Mouse (Mus musculus) cerebellum, postnatal 36 days (tissue): ENCODE measurements around the gene Lhx5.

Experiments
- DNase-seq, 2 experiments: peaks; one replicate each; pipeline ENCODE4 v3.0.0; 2021 to 2022; ENCODE audit warnings: mixed read lengths in 2 of 2

The Lhx5 gene

GRCm38 (mm10) chr5:120433135-120433760, 1.7 kb downstream of the Lhx5 start:
- DNase-seq = no peak

- DNase-seq = no peak
These were observed 2.8 kb downstream of the Lhx5 start for GRCm38 (mm10) chr5:120434231-120434735.

- no peak for DNase-seq
These were observed 3.6 kb downstream of the Lhx5 start for GRCm38 (mm10) chr5:120435006-120435681.

GRCm38 (mm10) chr5:120435731-120436501, 4.4 kb downstream of the Lhx5 start:
- DNase-seq = no peak

GRCm38 (mm10) chr5:120436885-120437495, 5.5 kb downstream of the Lhx5 start:
- DNase-seq = no peak

- DNase-seq = no peak
These were observed 6.0 kb downstream of the Lhx5 start for GRCm38 (mm10) chr5:120437539-120437938.

- DNase-seq = no peak
These were observed 6.5 kb downstream of the Lhx5 start for GRCm38 (mm10) chr5:120437986-120438385.

GRCm38 (mm10) chr5:120438469-120438868, 7.0 kb downstream of the Lhx5 start:
- DNase-seq = no peak

- DNase-seq = peak in 1 of 2 experiments; percentile 30
These were observed 7.7 kb downstream of the Lhx5 start for GRCm38 (mm10) chr5:120438991-120439710.

GRCm38 (mm10) chr5:120439887-120440670, 8.6 kb downstream of the Lhx5 start:
- DNase-seq = no peak

- peak; percentile 96 to 97 for DNase-seq
These were observed 9.2 kb downstream of the Lhx5 start for GRCm38 (mm10) chr5:120440733-120441132.

- no peak for DNase-seq
These were observed 15.8 kb downstream of the Lhx5 start for GRCm38 (mm10) chr5:120447305-120447704.

- no peak for DNase-seq
These were observed 23.3 kb downstream of the Lhx5 start for GRCm38 (mm10) chr5:120454756-120455337.

- DNase-seq = no peak
These were observed 24.8 kb downstream of the Lhx5 start for GRCm38 (mm10) chr5:120456253-120456652.

GRCm38 (mm10) chr5:120456841-120457554, 25.5 kb downstream of the Lhx5 start:
- DNase-seq = no peak

GRCm38 (mm10) chr5:120457628-120458027, 26.1 kb downstream of the Lhx5 start:
- peak; percentile 68 to 73 for DNase-seq

GRCm38 (mm10) chr5:120459133-120459532, 27.6 kb downstream of the Lhx5 start:
- DNase-seq = no peak

GRCm38 (mm10) chr5:120461902-120462301, 30.4 kb downstream of the Lhx5 start:
- DNase-seq = no peak

- DNase-seq = no peak
These were observed 32.8 kb downstream of the Lhx5 start for GRCm38 (mm10) chr5:120464321-120464720.

- DNase-seq = peak; percentile 44 to 50
These were observed 33.6 kb downstream of the Lhx5 start for GRCm38 (mm10) chr5:120465062-120465461.
